Mouse (Mus musculus) lung, adult 2 months (tissue): ENCODE results near the gene Fam131c.

Source experiments
- CTCF ChIP-seq: fragments of 200-500 bp; IDR thresholded peaks from 2 replicates; pipeline ENCODE4 v1.5.1; 2011; ENCODE audit warnings: mild to moderate bottlenecking, low read length, control low read depth; ENCODE audit not compliant: insufficient read depth
- POLR2A ChIP-seq: fragments of 200-500 bp; IDR thresholded peaks from 2 replicates; pipeline ENCODE4 v1.6.1; 2011; ENCODE audit warnings: low read depth, mild to moderate bottlenecking, control low read depth, low read length, borderline replicate concordance; ENCODE audit errors: extremely low read depth

GRCm38 (mm10) chr4:141365126-141365525 is 2.9 kb upstream of the Fam131c start:
- no peak for TF ChIP-seq CTCF
- TF ChIP-seq POLR2A: no peak
